Mouse (Mus musculus): ENCODE measurements around the gene Pgbd1. TPM values are rescaled to one million over a fixed set of nuclear protein-coding genes. Genes with fewer than 3 reads are reported as not detected.

Gene Pgbd1
- total RNA-seq, 2 experiments from 2014 or later: 0.90 to 0.95 TPM

Small RNAs within 50 kb of the gene (microRNA-seq; reads per million reads assigned to microRNA genes)
- gene Mir1896 (not detected), gene Mir6942 (not detected)

Other genes starting within 250 kb of the Pgbd1 start
- not detected for gene Gpx5, start 148.3 kb downstream of the Pgbd1 start, total RNA-seq (2021)
- gene Gpx6, start 128.9 kb downstream of the Pgbd1 start, total RNA-seq (2021): under 1 TPM in 1 of 2 experiments, not detected in 1; 0.81 TPM
- not detected for gene Olfr1367, start 94.1 kb downstream of the Pgbd1 start, total RNA-seq (2021)
- gene Zscan12, start 78.2 kb downstream of the Pgbd1 start, total RNA-seq (2021): 10 to 100 TPM; 12.0 to 13.0 TPM
- gene Zkscan3, start 38.3 kb downstream of the Pgbd1 start, total RNA-seq (2021): 10 to 100 TPM; 67.9 to 68.8 TPM
- gene Zscan26, start 12.7 kb upstream of the Pgbd1 start, total RNA-seq (2021): 10 to 100 TPM; 38.2 to 41.0 TPM
- gene Nkapl, start 27.5 kb upstream of the Pgbd1 start, total RNA-seq (2021): 1 to 10 TPM; 1.8 TPM
- gene Zkscan4, start 37.8 kb upstream of the Pgbd1 start, total RNA-seq (2021): 1 to 10 TPM; 6.1 to 6.5 TPM
- not detected for gene Gm10065, start 38.4 kb upstream of the Pgbd1 start, total RNA-seq (2021)
- gene AK157302, start 54.2 kb upstream of the Pgbd1 start, total RNA-seq (2021): 1 to 10 TPM; 9.0 to 10.0 TPM
- 10 to 100 TPM; 83.5 to 90.6 TPM for gene Gm11273, start 60.4 kb upstream of the Pgbd1 start, total RNA-seq (2021)
- 10 to 100 TPM; 27.8 to 30.2 TPM for gene Zkscan8, start 90.1 kb upstream of the Pgbd1 start, total RNA-seq (2021)
- gene Olfr1366, start 101.8 kb upstream of the Pgbd1 start, total RNA-seq (2021): not detected
- gene Olfr1535, start 118.8 kb upstream of the Pgbd1 start, total RNA-seq (2021): not detected
- gene Olfr1364, start 140.7 kb upstream of the Pgbd1 start, total RNA-seq (2021): not detected
- not detected for gene Olfr1362, start 173.0 kb upstream of the Pgbd1 start, total RNA-seq (2021)
- under 1 TPM in 1 of 2 experiments, not detected in 1; 0.08 TPM for gene Olfr11, start 201.5 kb upstream of the Pgbd1 start, total RNA-seq (2021)
- gene Olfr1361, start 222.3 kb upstream of the Pgbd1 start, total RNA-seq (2021): not detected
- gene Olfr1360, start 236.3 kb upstream of the Pgbd1 start, total RNA-seq (2021): not detected